Mouse (Mus musculus) heart, embryonic 16.5 days (tissue): ENCODE data around the gene Vgll3. TPM values are rescaled to one million over a fixed set of nuclear protein-coding genes. Genes with fewer than 3 reads are reported as not detected.

ENCODE experiments used
- ATAC-seq: fragments of 200-750 bp; cut with Nextera tagmentation; replicated peaks from 2 replicates; pipeline ENCODE4 v1.8.0; 2017; ENCODE audit warnings: moderate number of reproducible peaks; ENCODE audit not compliant: insufficient read depth, low FRiP score; ENCODE audit errors: extremely low read depth
- H3K27ac ChIP-seq: fragments of 300-500 bp; sonication (generic); 2 replicates; pipeline ENCODE4 v1.5.1; 2014; ENCODE audit warnings: mild to moderate bottlenecking, low read length, control low read depth, moderate library complexity
- H3K27me3 ChIP-seq: fragments of 300-500 bp; sonication (generic); 2 replicates; pipeline ENCODE4 v1.6.1; 2014; ENCODE audit warnings: low read length, mixed read lengths; ENCODE audit not compliant: control insufficient read depth, insufficient read depth
- H3K36me3 ChIP-seq: fragments of 300-500 bp; sonication (generic); 2 replicates; pipeline ENCODE4 v1.6.1; 2014; ENCODE audit not compliant: control insufficient read depth, insufficient read depth
- H3K4me1 ChIP-seq: fragments of 300-500 bp; sonication (generic); 2 replicates; pipeline ENCODE4 v1.6.1; 2014; ENCODE audit warnings: low read length, mixed read lengths; ENCODE audit not compliant: control insufficient read depth, insufficient read depth
- H3K4me2 ChIP-seq: fragments of 300-500 bp; sonication (generic); 2 replicates; pipeline ENCODE4 v1.6.1; 2014; ENCODE audit warnings: low read depth, mild to moderate bottlenecking, control low read depth, low read length
- H3K4me3 ChIP-seq: fragments of 300-500 bp; sonication (generic); 2 replicates; pipeline ENCODE4 v1.5.1; 2014; ENCODE audit warnings: mild to moderate bottlenecking, control low read depth, low read length
- H3K9ac ChIP-seq: fragments of 300-500 bp; sonication (generic); 2 replicates; pipeline ENCODE4 v1.6.1; 2014; ENCODE audit warnings: low read length, control low read depth
- H3K9me3 ChIP-seq: fragments of 300-500 bp; sonication (generic); replicated peaks from 2 replicates; pipeline ENCODE4 v1.6.1; 2016; ENCODE audit warnings: low read length; ENCODE audit not compliant: control insufficient read depth
- WGBS: fragments of 180-500 bp; shearing (Covaris S2); extraction: QIAGEN DNeasy Blood & Tissue Kit; methylation state at CpG from one replicate; pipeline ENCODE4 v1.1.7; 2014; 5-methylcytosine and 5-hydroxymethylcytosine counted together
- polyA plus RNA-seq: library from polyadenylated mRNA; unstranded; fragments of >200 nt; fragmentation: Nextera tagmentation; extraction: Ambion mirVana; gene quantifications from 2 replicates; pipeline ENCODE4 v1.2.1, GENCODE M21; 2015

Gene Vgll3
- polyA plus RNA-seq, 1 experiment from 2014 or later = 2.0 TPM

DNA sequence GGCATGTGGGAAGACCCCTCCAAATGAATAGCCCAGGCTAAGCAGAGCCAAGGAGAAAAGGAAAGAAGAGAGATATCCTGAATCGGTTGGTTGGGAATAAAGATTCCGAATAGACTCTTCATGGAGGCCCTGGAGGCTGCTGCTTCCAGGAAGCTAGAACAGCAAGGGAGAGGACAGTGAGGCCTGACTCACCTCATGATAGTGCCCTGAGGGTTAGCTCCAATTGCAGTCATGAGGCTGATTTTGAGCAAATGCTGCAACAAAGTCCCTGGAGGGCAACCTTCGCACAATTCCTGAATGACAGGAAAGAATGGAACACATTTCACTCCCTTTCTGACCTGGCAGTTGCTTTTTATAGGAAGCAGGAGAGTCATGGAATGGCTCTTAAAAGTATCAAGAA lies 19.7 kb downstream of the Vgll3 start:
- Histone ChIP-seq H3K9ac (no peak overlapping the region), H3K27me3 (no peaks in the 10 kb centered on the region), H3K27ac (no peak overlapping the region), H3K4me3 (no peak overlapping the region), H3K36me3 (no peaks in the 10 kb centered on the region), H3K4me2 (no peak overlapping the region), H3K4me1 (no peaks in the 10 kb centered on the region), H3K9me3 (no peaks in the 10 kb centered on the region)
- ATAC-seq = no peak
- WGBS = 69% methylated on average over 3 of the region's 3 CpGs

GRCm38 (mm10) chr16:65850126-65850525 lies 35.1 kb downstream of the Vgll3 start:
- no peak overlapping the region for H3K4me2 ChIP-seq
- H3K9ac ChIP-seq = no peak overlapping the region
- no peaks in the 10 kb centered on the region for H3K9me3 ChIP-seq
- 55% methylated on average over 1 of the region's 1 CpGs for WGBS
- no peak overlapping the region for H3K4me3 ChIP-seq
- H3K27me3 ChIP-seq = no peaks in the 10 kb centered on the region
- H3K27ac ChIP-seq = no peak overlapping the region
- H3K36me3 ChIP-seq = no peaks in the 10 kb centered on the region
- no peaks in the 10 kb centered on the region for H3K4me1 ChIP-seq
- no peak for ATAC-seq

- H3K9me3 ChIP-seq = no peaks in the 10 kb centered on the region
- 79% methylated on average over 5 of the region's 5 CpGs for WGBS
- no peaks in the 10 kb centered on the region for H3K36me3 ChIP-seq
- no peak overlapping the region for H3K9ac ChIP-seq
- H3K4me2 ChIP-seq = no peak overlapping the region
- H3K27me3 ChIP-seq = no peaks in the 10 kb centered on the region
- no peak for ATAC-seq
- no peak overlapping the region for H3K4me3 ChIP-seq
- H3K4me1 ChIP-seq = no peaks in the 10 kb centered on the region
- H3K27ac ChIP-seq = no peak overlapping the region
These were observed 49.4 kb downstream of the Vgll3 start for GRCm38 (mm10) chr16:65864471-65864870.

DNA sequence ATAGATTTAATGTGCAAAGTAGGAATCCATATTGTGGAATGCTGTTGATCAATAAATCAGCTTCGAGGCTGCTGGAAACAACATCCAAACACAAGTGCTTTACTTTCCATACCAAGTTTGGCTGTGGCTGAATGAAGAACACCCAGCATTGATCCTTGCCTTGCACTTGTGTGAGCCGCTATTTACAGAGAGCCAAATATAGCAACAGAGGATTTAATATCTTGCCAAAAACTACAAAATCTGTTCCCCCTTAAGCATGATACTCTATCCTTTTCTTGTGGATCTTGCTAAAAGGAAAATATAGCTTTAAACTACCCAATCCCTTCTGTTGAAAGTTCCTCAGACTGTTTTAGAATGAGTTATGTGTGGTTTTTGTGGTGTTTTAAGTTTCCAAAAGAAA lies 52.9 kb downstream of the Vgll3 start:
- H3K27me3 ChIP-seq = no peaks in the 10 kb centered on the region
- no peaks in the 10 kb centered on the region for H3K36me3 ChIP-seq
- H3K4me3 ChIP-seq = no peak overlapping the region
- no peak overlapping the region for H3K27ac ChIP-seq
- no peaks in the 10 kb centered on the region for H3K4me1 ChIP-seq
- H3K4me2 ChIP-seq = no peak overlapping the region
- WGBS = 54% methylated on average over 2 of the region's 2 CpGs
- no peak overlapping the region for H3K9ac ChIP-seq
- no peaks in the 10 kb centered on the region for H3K9me3 ChIP-seq
- no peak for ATAC-seq

DNA sequence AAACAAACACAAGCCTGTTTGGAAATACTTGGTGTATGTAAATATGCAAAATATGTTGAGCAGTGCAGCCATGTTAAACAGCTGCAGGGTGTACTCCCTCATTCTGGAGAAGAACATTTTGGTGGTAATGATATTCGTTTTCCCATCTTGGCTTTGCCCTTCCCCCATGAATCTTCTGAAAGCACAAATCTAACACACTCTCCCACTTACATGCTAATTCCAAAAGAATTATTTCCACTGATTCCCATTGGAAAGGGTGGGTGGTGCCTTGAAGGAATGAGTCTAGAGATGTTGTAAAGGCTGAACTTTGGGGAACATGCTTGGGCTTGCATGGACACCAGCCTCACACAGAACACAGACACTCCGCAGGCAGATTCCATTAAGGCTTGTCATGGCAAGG lies 53.9 kb downstream of the Vgll3 start:
- WGBS = 74% methylated on average over 2 of the region's 2 CpGs
- H3K4me1 ChIP-seq = no peaks in the 10 kb centered on the region

DNA sequence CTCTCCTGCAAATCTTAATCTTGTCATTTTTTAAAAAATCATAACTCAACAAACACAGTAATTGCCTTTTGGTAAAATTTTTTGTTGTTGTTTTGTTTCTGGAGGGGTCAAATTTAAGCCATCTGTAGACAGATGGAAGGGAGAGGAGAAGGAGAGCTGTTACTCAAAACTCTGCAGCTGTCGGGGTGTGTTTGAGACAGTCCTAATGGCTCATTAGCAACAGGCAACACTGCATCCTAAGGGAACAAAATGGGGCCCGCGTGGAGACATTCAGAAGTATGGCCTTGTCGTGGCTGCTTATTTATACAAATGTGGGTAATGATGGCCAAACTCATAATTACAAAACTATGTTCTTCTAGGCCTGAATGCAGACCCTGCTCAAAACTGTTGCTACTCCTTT lies 73.9 kb downstream of the Vgll3 start:
- H3K4me3 ChIP-seq = no peak overlapping the region
- no peaks in the 10 kb centered on the region for H3K36me3 ChIP-seq
- H3K4me2 ChIP-seq = no peak overlapping the region
- H3K9me3 ChIP-seq = no peaks in the 10 kb centered on the region
- H3K4me1 ChIP-seq = no peaks in the 10 kb centered on the region
- no peak overlapping the region for H3K27ac ChIP-seq
- ATAC-seq = no peak
- no peak overlapping the region for H3K9ac ChIP-seq
- H3K27me3 ChIP-seq = no peaks in the 10 kb centered on the region
- 80% methylated on average over 4 of the region's 4 CpGs for WGBS

More for the DNA sequence above, 53.9 kb downstream of the Vgll3 start:
- H3K27ac ChIP-seq = no peak overlapping the region
- H3K4me2 ChIP-seq = no peak overlapping the region
- no peak overlapping the region for H3K9ac ChIP-seq
- ATAC-seq = no peak
- H3K36me3 ChIP-seq = no peaks in the 10 kb centered on the region
- H3K9me3 ChIP-seq = no peaks in the 10 kb centered on the region
- no peaks in the 10 kb centered on the region for H3K27me3 ChIP-seq
- H3K4me3 ChIP-seq = no peak overlapping the region
